Mouse (Mus musculus) brain, embryonic 14.5 days (tissue): ENCODE results near the gene Ndufb8.

ENCODE experiments used
- CTCF ChIP-seq: fragments of 200-500 bp; IDR thresholded peaks from 2 replicates; pipeline ENCODE4 v1.5.1; 2012; ENCODE audit warnings: inconsistent platforms, mild to moderate bottlenecking, moderate library complexity, borderline replicate concordance; ENCODE audit not compliant: insufficient read depth, insufficient read length; ENCODE audit errors: extremely low read depth
- POLR2A ChIP-seq: fragments of 200-500 bp; IDR thresholded peaks from 2 replicates; pipeline ENCODE4 v1.6.1; 2012; ENCODE audit warnings: mild to moderate bottlenecking, inconsistent platforms, borderline replicate concordance; ENCODE audit not compliant: poor library complexity, insufficient read depth, insufficient read length, severe bottlenecking; ENCODE audit errors: extremely low read depth

- TF ChIP-seq CTCF (no peak), POLR2A (no peak)
Measured at GRCm38 (mm10) chr19:44511451-44512231, 43.6 kb downstream of the Ndufb8 start.
